Mouse (Mus musculus) ES-Bruce4 (cell line): ENCODE measurements around the gene Etv6.

Experiments
- CTCF ChIP-seq: IDR thresholded peaks from one replicate; pipeline ENCODE4 v1.8.1; 2011; ENCODE audit warnings: low read depth, low read length
- POLR2A ChIP-seq: IDR thresholded peaks from one replicate; pipeline ENCODE4 v1.8.1; 2011; ENCODE audit warnings: low read length; ENCODE audit not compliant: insufficient read depth

GRCm38 (mm10) chr6:134240988-134241387, 205.5 kb downstream of the Etv6 start:
- TF ChIP-seq POLR2A, result no peak
- peak; percentile 78 for TF ChIP-seq CTCF
